Mouse (Mus musculus): Measurements from ENCODE around the gene Bcorl1.

Gene Bcorl1

GRCm38 (mm10) chrX:48441954-48442353, 100.8 kb downstream of the Bcorl1 start:
- DNase-seq (ENCODE audit: low spot score in 2 of 2) = no peak

- no peak for DNase-seq (ENCODE audit: low spot score in 2 of 2)
Observed at GRCm38 (mm10) chrX:48444677-48445076, 103.5 kb downstream of the Bcorl1 start.

GRCm38 (mm10) chrX:48449646-48450045, 108.5 kb downstream of the Bcorl1 start:
- no peak for DNase-seq (ENCODE audit: low spot score in 2 of 2)

GRCm38 (mm10) chrX:48452231-48452890, 111.2 kb downstream of the Bcorl1 start:
- no peak for DNase-seq (ENCODE audit: low spot score in 2 of 2)

- no peak for DNase-seq (ENCODE audit: low spot score in 2 of 2)
Observed at GRCm38 (mm10) chrX:48452931-48453673, 111.9 kb downstream of the Bcorl1 start.

- peak; percentile 70 to 71 for DNase-seq (ENCODE audit: low spot score in 2 of 2)
Observed at GRCm38 (mm10) chrX:48453736-48454494, 112.8 kb downstream of the Bcorl1 start.

- DNase-seq (ENCODE audit: low spot score in 2 of 2) = no peak
Observed at GRCm38 (mm10) chrX:48454495-48454878, 113.3 kb downstream of the Bcorl1 start.

- peak in 1 of 2 experiments; percentile 48 for DNase-seq (ENCODE audit: low spot score in 2 of 2)
Observed at GRCm38 (mm10) chrX:48455018-48455417, 113.9 kb downstream of the Bcorl1 start.

GRCm38 (mm10) chrX:48456956-48457355, 115.8 kb downstream of the Bcorl1 start:
- no peak for DNase-seq (ENCODE audit: low spot score in 2 of 2)

Data from thymus, postnatal 10 days (tissue).